In genomic region chr12:57285303-57286059, GRCm38 (mm10) we compare ENCODE assay signal across 21 mouse cellular contexts. TPM values are rescaled to one million over a fixed set of nuclear protein-coding genes. Genes with fewer than 3 reads are reported as not detected.
DNase-seq lines count a peak whose midpoint lies in the region; ATAC-seq and TF ChIP-seq lines count a peak whose summit lies in the region.
"Had no signal": no experiment of that assay in that cellular context is flagged by ENCODE, and none has a peak within 500 bp of the region (broad histone marks: within the 10 kb centered on the region; RNA-seq: fewer than 3 reads in every experiment).

No protein-coding gene starts in this region.

- DNase-seq in liver, postnatal 0 days: no peak
- DNase-seq in midbrain, postnatal 0 days (ENCODE audit: low spot score): no peak
- DNase-seq in stomach, postnatal 0 days (ENCODE audit: low spot score): no peak
- DNase-seq in cerebellum, adult 9-11 months: no peak
- no peak for DNase-seq in heart, postnatal 36 days
- DNase-seq: adrenal gland, postnatal 10 days; cerebellum, adult 2 months; cerebellum, postnatal 36 days; embryo, embryonic 11 days; kidney, adult 8-10 months; kidney, postnatal 25 days; thymus, postnatal 14 days had no signal

- no peaks in the 10 kb centered on the region for H3K4me1 ChIP-seq in liver, postnatal 0 days (ENCODE audit: insufficient read depth)
- H3K4me1 ChIP-seq in liver, embryonic 12.5 days: no peaks in the 10 kb centered on the region
- no peaks in the 10 kb centered on the region for H3K4me1 ChIP-seq in midbrain, postnatal 0 days (ENCODE audit: insufficient read depth, low read length)
- H3K4me1 ChIP-seq in midbrain, embryonic 16.5 days (ENCODE audit: control insufficient read depth, insufficient read depth, low read length): no peaks in the 10 kb centered on the region
- H3K4me1 ChIP-seq in intestine, embryonic 15.5 days (replicated peaks): no peaks in the 10 kb centered on the region
- no peaks in the 10 kb centered on the region for H3K4me1 ChIP-seq in stomach, postnatal 0 days (replicated peaks; ENCODE audit: control insufficient read depth, insufficient read depth)
- H3K4me1 ChIP-seq: hindbrain, embryonic 10.5 days; limb, embryonic 12.5 days had no signal

- ATAC-seq in liver, postnatal 0 days: no peak
- no peak for ATAC-seq in liver, embryonic 12.5 days
- no peak for ATAC-seq in midbrain, postnatal 0 days (ENCODE audit: low FRiP score)
- no peak for ATAC-seq in midbrain, embryonic 16.5 days
- peak; percentile 34; the same call in 1 of the 2 replicates for ATAC-seq in intestine, embryonic 15.5 days
- peak; percentile 84 for ATAC-seq in stomach, postnatal 0 days (ENCODE audit: low FRiP score, low TSS enrichment)
- ATAC-seq: forebrain, embryonic 14.5 days had no signal

- WGBS in liver, postnatal 0 days (ENCODE audit: insufficient replicate concordance): 73% methylated on average over 5 of the region's 5 CpGs
- WGBS in liver, embryonic 12.5 days (ENCODE audit: insufficient replicate concordance): 65% methylated on average over 5 of the region's 5 CpGs
- 83% methylated on average over 5 of the region's 5 CpGs for WGBS in midbrain, postnatal 0 days
- 84% methylated on average over 5 of the region's 5 CpGs for WGBS in midbrain, embryonic 16.5 days
- 69% methylated on average over 5 of the region's 5 CpGs for WGBS in intestine, embryonic 15.5 days
- 42% methylated on average over 5 of the region's 5 CpGs for WGBS in stomach, postnatal 0 days

- no peak overlapping the region for H3K4me2 ChIP-seq in liver, postnatal 0 days (ENCODE audit: low read depth, low read length)
- no peak overlapping the region for H3K4me2 ChIP-seq in liver, embryonic 12.5 days
- H3K4me2 ChIP-seq in midbrain, postnatal 0 days (ENCODE audit: low read depth, low read length, poor library complexity, severe bottlenecking): no peak overlapping the region
- no peak overlapping the region for H3K4me2 ChIP-seq in midbrain, embryonic 16.5 days (ENCODE audit: low read length)
- no peak overlapping the region for H3K4me2 ChIP-seq in intestine, embryonic 15.5 days (replicated peaks)
- H3K4me2 ChIP-seq in stomach, postnatal 0 days (replicated peaks; ENCODE audit: low read depth): no peak overlapping the region
- H3K4me2 ChIP-seq: heart, embryonic 11.5 days; limb, embryonic 12.5 days had no signal

- H3K36me3 ChIP-seq in liver, postnatal 0 days (replicated peaks; ENCODE audit: insufficient read depth, low read length): no peaks in the 10 kb centered on the region
- no peaks in the 10 kb centered on the region for H3K36me3 ChIP-seq in liver, embryonic 12.5 days
- no peaks in the 10 kb centered on the region for H3K36me3 ChIP-seq in midbrain, postnatal 0 days (ENCODE audit: insufficient read depth, low read length)
- no peaks in the 10 kb centered on the region for H3K36me3 ChIP-seq in midbrain, embryonic 16.5 days (ENCODE audit: control insufficient read depth, insufficient read depth, low read length)
- H3K36me3 ChIP-seq in intestine, embryonic 15.5 days: no peaks in the 10 kb centered on the region
- no peaks in the 10 kb centered on the region for H3K36me3 ChIP-seq in stomach, postnatal 0 days (ENCODE audit: control insufficient read depth, insufficient read depth, low read length)
- H3K36me3 ChIP-seq: hindbrain, embryonic 10.5 days; limb, embryonic 12.5 days had no signal

- peak; percentile 24 for TF ChIP-seq CTCF in liver, postnatal 0 days (IDR thresholded peaks at IDR 0.05; ENCODE audit: low read depth)
- peak; percentile 44 for TF ChIP-seq CTCF in midbrain, postnatal 0 days (IDR thresholded peaks at IDR 0.05)
- peak; percentile 61 for TF ChIP-seq CTCF in stomach, postnatal 0 days (IDR thresholded peaks at IDR 0.05; ENCODE audit: low read depth)

- no peak overlapping the region for H3K9ac ChIP-seq in liver, postnatal 0 days (replicated peaks)
- H3K9ac ChIP-seq in liver, embryonic 12.5 days: no peak overlapping the region
- H3K9ac ChIP-seq in midbrain, postnatal 0 days (replicated peaks; ENCODE audit: low read length, poor library complexity, severe bottlenecking): no peak overlapping the region
- no peak overlapping the region for H3K9ac ChIP-seq in midbrain, embryonic 16.5 days (ENCODE audit: low read depth, low read length)
- no peak overlapping the region for H3K9ac ChIP-seq in intestine, embryonic 15.5 days
- no peak overlapping the region for H3K9ac ChIP-seq in stomach, postnatal 0 days (ENCODE audit: low read length)
- H3K9ac ChIP-seq: limb, embryonic 12.5 days; liver, embryonic 14.5 days had no signal

- no peaks in the 10 kb centered on the region for H3K27me3 ChIP-seq in liver, postnatal 0 days (ENCODE audit: insufficient read depth, low read length)
- no peaks in the 10 kb centered on the region for H3K27me3 ChIP-seq in liver, embryonic 12.5 days (replicated peaks)
- H3K27me3 ChIP-seq in midbrain, postnatal 0 days (ENCODE audit: insufficient read depth, low read length): no peaks in the 10 kb centered on the region
- H3K27me3 ChIP-seq in midbrain, embryonic 16.5 days (ENCODE audit: control insufficient read depth, insufficient read depth, low read depth, low read length): no peaks in the 10 kb centered on the region
- no peaks in the 10 kb centered on the region for H3K27me3 ChIP-seq in intestine, embryonic 15.5 days (replicated peaks)
- no peaks in the 10 kb centered on the region for H3K27me3 ChIP-seq in stomach, postnatal 0 days (ENCODE audit: control insufficient read depth, insufficient read depth, low read length)
- H3K27me3 ChIP-seq: limb, embryonic 12.5 days had no signal

- H3K9me3 ChIP-seq in liver, postnatal 0 days (ENCODE audit: low read length): no peaks in the 10 kb centered on the region
- no peaks in the 10 kb centered on the region for H3K9me3 ChIP-seq in liver, embryonic 12.5 days (replicated peaks)
- no peaks in the 10 kb centered on the region for H3K9me3 ChIP-seq in midbrain, postnatal 0 days (ENCODE audit: low read length)
- no peaks in the 10 kb centered on the region for H3K9me3 ChIP-seq in midbrain, embryonic 16.5 days (replicated peaks; ENCODE audit: control insufficient read depth, low read length, poor library complexity, severe bottlenecking)
- H3K9me3 ChIP-seq in intestine, embryonic 15.5 days: no peaks in the 10 kb centered on the region
- no peaks in the 10 kb centered on the region for H3K9me3 ChIP-seq in stomach, postnatal 0 days (ENCODE audit: control insufficient read depth, low read length)
- H3K9me3 ChIP-seq: hindbrain, embryonic 10.5 days; limb, embryonic 12.5 days had no signal

- intact Hi-C loops in heart, postnatal 36 days (cut with DNase I): no loop called here

- TF ChIP-seq EP300 in liver, postnatal 0 days (IDR thresholded peaks at IDR 0.05; ENCODE audit: low read depth): no peak
- TF ChIP-seq EP300 in stomach, postnatal 0 days (optimal IDR thresholded peaks at IDR 0.05): no peak

- H3K27ac ChIP-seq in liver, postnatal 0 days (ENCODE audit: low read depth): no peak overlapping the region
- no peak overlapping the region for H3K27ac ChIP-seq in liver, embryonic 12.5 days
- H3K27ac ChIP-seq in midbrain, postnatal 0 days (ENCODE audit: low read depth, low read length): no peak overlapping the region
- no peak overlapping the region for H3K27ac ChIP-seq in midbrain, embryonic 16.5 days (ENCODE audit: low read length)
- no peak overlapping the region for H3K27ac ChIP-seq in intestine, embryonic 15.5 days
- H3K27ac ChIP-seq in stomach, postnatal 0 days (replicated peaks): peak overlapping the region; percentile 1
- H3K27ac ChIP-seq: hindbrain, embryonic 10.5 days; limb, embryonic 12.5 days; liver, embryonic 14.5 days; macrophage had no signal

- no peak overlapping the region for H3K4me3 ChIP-seq in liver, postnatal 0 days (ENCODE audit: low read depth, low read length)
- no peak overlapping the region for H3K4me3 ChIP-seq in liver, embryonic 12.5 days
- H3K4me3 ChIP-seq in midbrain, postnatal 0 days (ENCODE audit: low read depth, low read length): no peak overlapping the region
- no peak overlapping the region for H3K4me3 ChIP-seq in midbrain, embryonic 16.5 days (ENCODE audit: low read depth, low read length)
- H3K4me3 ChIP-seq in intestine, embryonic 15.5 days (replicated peaks): no peak overlapping the region
- no peak overlapping the region for H3K4me3 ChIP-seq in stomach, postnatal 0 days (ENCODE audit: low read depth, low read length)
- H3K4me3 ChIP-seq: hindbrain, embryonic 10.5 days; limb, embryonic 12.5 days had no signal

RNA-seq across cellular contexts. Expression of gene Mipol1, which starts 55.3 kb away (rescaled TPM):
- polyA plus RNA-seq in liver, postnatal 0 days (2015; fragmentation: Nextera tagmentation; extraction: Ambion mirVana): 2.1 and 2.8 TPM in 2 replicates
- polyA plus RNA-seq in liver, embryonic 12.5 days (2016; fragmentation: Nextera tagmentation; extraction: Ambion mirVana): 5.4 and 6.1 TPM in 2 replicates
- total RNA-seq in midbrain, postnatal 0 days (2014; rRNA removed): 1.9 and 4.0 TPM in 2 replicates
- polyA plus RNA-seq in midbrain, postnatal 0 days (2015; fragmentation: Nextera tagmentation; extraction: Ambion mirVana): 3.5 and 4.1 TPM in 2 replicates
- polyA plus RNA-seq in midbrain, embryonic 16.5 days (2015; fragmentation: Nextera tagmentation; extraction: Ambion mirVana): 3.8 and 4.5 TPM in 2 replicates
- 8.8 and 10.1 TPM in 2 replicates for polyA plus RNA-seq in intestine, embryonic 15.5 days (2015; fragmentation: Nextera tagmentation; extraction: Ambion mirVana)
- polyA plus RNA-seq in stomach, postnatal 0 days (2015; fragmentation: Nextera tagmentation; extraction: Ambion mirVana): 5.9 and 6.3 TPM in 2 replicates
- total RNA-seq in heart, postnatal 36 days (2021): 1 to 10 TPM; 4.5 to 4.9 TPM

RNA-seq across cellular contexts. Expression of gene Prps1l3, which starts 55.3 kb away (rescaled TPM):
- polyA plus RNA-seq in liver, postnatal 0 days (2015; fragmentation: Nextera tagmentation; extraction: Ambion mirVana): 20.8 and 22.8 TPM in 2 replicates
- polyA plus RNA-seq in liver, embryonic 12.5 days (2016; fragmentation: Nextera tagmentation; extraction: Ambion mirVana): 59.4 and 61.7 TPM in 2 replicates
- 17.3 and 20.3 TPM in 2 replicates for total RNA-seq in midbrain, postnatal 0 days (2014; rRNA removed)
- 13.7 TPM in 2 replicates for polyA plus RNA-seq in midbrain, postnatal 0 days (2015; fragmentation: Nextera tagmentation; extraction: Ambion mirVana)
- 27.3 and 29.9 TPM in 2 replicates for polyA plus RNA-seq in midbrain, embryonic 16.5 days (2015; fragmentation: Nextera tagmentation; extraction: Ambion mirVana)
- polyA plus RNA-seq in intestine, embryonic 15.5 days (2015; fragmentation: Nextera tagmentation; extraction: Ambion mirVana): 59.2 and 63.0 TPM in 2 replicates
- 24.0 TPM in 2 replicates for polyA plus RNA-seq in stomach, postnatal 0 days (2015; fragmentation: Nextera tagmentation; extraction: Ambion mirVana)
- total RNA-seq in heart, postnatal 36 days (2021): 10 to 100 TPM; 17.6 to 17.7 TPM

Comparison
In these comparisons a context has a peak if more than half of its experiments do, and no peak if none do; other contexts are left out.
1. ATAC-seq: peak in intestine, embryonic 15.5 days (single experiment) and stomach, postnatal 0 days (single experiment); none in liver, postnatal 0 days (single experiment), liver, embryonic 12.5 days (single experiment), midbrain, postnatal 0 days (single experiment) and midbrain, embryonic 16.5 days (single experiment).
2. Peak in every context shown above with its lines, with median percentiles within 50 percentile points of each other: CTCF ChIP-seq.